Mouse (Mus musculus): ENCODE results near the gene Lmntd1.

GRCm38 (mm10) chr6:145378689-145379088 lies 235.4 kb downstream of the Lmntd1 start:
- TF ChIP-seq CTCF (IDR thresholded peaks at IDR 0.05; ENCODE audit: extremely low read depth, insufficient read length, insufficient replicate concordance, low read depth, low read length) = no peak
- TF ChIP-seq POLR2A (IDR thresholded peaks at IDR 0.05; ENCODE audit: low read depth, low read length) = no peak

Data from small intestine, adult 2 months (tissue).